Mouse (Mus musculus) lung, adult 2 months (tissue): ENCODE data around the gene 0610030E20Rik. TPM values are rescaled to one million over a fixed set of nuclear protein-coding genes. Genes with fewer than 3 reads are reported as not detected.
A peak's percentile ranks its signal among the peaks of the same experiment; 100 is the strongest.

Experiments used
- DNase-seq: peaks from one replicate; pipeline ENCODE4 v3.0.0; 2022
- H3K4me1 ChIP-seq: fragments of 200-500 bp; 2 replicates; pipeline ENCODE4 v1.6.1; 2011; ENCODE audit warnings: low read length; ENCODE audit not compliant: control insufficient read depth, insufficient read depth
- H3K4me3 ChIP-seq: fragments of 200-500 bp; replicated peaks from 2 replicates; pipeline ENCODE3; 2011; ENCODE audit warnings: low read depth, mild to moderate bottlenecking, control low read depth, low read length; ENCODE audit errors: extremely low read depth
- CTCF ChIP-seq: fragments of 200-500 bp; IDR thresholded peaks from 2 replicates; pipeline ENCODE4 v1.5.1; 2011; ENCODE audit warnings: mild to moderate bottlenecking, low read length, control low read depth; ENCODE audit not compliant: insufficient read depth
- POLR2A ChIP-seq: fragments of 200-500 bp; IDR thresholded peaks from 2 replicates; pipeline ENCODE4 v1.6.1; 2011; ENCODE audit warnings: low read depth, mild to moderate bottlenecking, control low read depth, low read length, borderline replicate concordance; ENCODE audit errors: extremely low read depth
- WGBS: fragments of 180-500 bp; shearing (Covaris S2); methylation state at CpG from one replicate; pipeline ENCODE4 v1.1.7; 2018; 5-methylcytosine and 5-hydroxymethylcytosine counted together
- polyA plus RNA-seq: library from polyadenylated mRNA; depleted of rRNA; stranded (reverse); fragments of >200 nt; gene quantifications from 2 replicates; pipeline ENCODE4 v1.2.3, GENCODE M21; 2012

0610030E20Rik gene
- polyA plus RNA-seq, 1 experiment = 21.3 TPM

DNA sequence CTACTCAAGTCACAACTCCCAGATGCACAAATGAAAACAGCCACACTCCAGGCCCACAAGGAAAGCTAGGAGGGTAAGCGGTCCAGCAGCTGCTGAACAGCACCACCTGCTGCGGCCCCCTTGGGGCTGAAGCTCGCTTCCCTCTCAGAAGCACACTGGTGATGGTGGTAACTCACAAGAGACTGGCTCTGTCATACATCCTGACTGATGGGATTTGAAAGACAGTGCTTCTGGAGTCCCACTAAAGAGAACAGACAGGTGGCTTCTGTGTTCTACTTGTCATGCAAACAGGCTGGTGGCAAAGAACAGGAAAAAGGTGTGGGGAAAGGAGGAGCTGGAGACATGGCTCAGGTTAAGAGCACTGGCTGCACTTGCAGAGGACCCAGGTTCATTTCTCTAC lies 24.2 kb upstream of the 0610030E20Rik start:
- no peak for DNase-seq
- Histone ChIP-seq H3K4me3 (no peak overlapping the region), H3K4me1 (peaks cover 3% of the 10 kb centered on the region)
- no peak for TF ChIP-seq POLR2A
- no peak for TF ChIP-seq CTCF
- WGBS = 95% methylated on average over 3 of the region's 3 CpGs

DNA sequence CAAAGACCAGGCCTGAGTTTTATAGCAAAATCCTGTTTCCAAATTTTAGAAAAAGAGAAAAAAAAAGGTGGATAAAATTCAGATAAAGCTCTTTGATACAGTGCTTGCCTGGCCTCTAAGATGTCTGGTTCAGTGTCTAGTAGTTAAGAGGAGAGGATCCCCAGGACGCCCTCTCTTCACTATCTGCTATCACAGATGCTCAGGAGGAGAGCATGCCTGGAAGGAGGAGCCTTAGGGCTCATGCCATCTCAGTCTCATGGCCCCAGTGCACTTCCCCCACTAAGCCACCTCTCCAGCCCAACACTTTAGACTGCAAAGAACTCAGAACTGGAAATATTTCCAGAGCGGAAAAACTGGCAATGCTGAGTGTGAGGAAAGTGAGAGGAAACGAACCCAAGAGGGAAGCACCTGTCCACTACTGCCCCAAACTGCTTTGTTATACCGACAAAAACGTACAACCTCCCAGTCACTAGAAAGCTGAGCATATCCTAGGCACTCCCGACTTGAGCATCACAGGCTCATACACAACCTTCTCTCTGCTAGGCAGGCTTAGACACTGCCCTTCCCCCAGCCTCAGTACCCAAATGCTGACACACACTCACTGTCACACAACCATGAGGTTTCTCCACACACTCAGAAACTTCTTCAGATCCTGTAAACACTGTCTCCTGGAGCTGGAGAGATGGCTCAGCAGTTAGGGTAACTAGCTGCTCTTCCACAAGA lies 23.2 kb upstream of the 0610030E20Rik start:
- WGBS = 87% methylated on average over 6 of the region's 6 CpGs
- no peak for DNase-seq
- Histone ChIP-seq H3K4me3 (no peak overlapping the region), H3K4me1 (no peaks in the 10 kb centered on the region; the same call in 1 of the 2 replicates)
- no peak for TF ChIP-seq CTCF
- TF ChIP-seq POLR2A = no peak

DNA sequence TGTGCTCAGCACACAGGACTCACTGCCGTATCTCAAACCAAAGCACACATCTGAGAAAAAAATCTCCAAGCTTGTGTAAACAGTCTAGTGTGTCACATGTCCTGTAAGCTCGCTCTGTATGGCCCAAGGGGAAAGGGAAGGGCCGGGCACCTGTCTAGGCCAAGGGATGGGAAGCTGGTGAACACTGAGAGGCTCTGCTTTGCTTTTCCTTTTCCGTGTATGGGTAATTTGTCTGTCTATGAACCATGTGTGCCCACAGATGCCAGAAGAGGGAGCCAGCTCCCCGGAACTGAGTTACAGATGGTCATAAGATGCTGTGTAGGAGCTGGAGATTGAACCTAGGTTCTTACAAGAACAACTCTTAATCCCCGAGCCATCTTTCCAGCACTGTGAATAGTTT lies 20.8 kb upstream of the 0610030E20Rik start:
- 50% methylated on average over 6 of the region's 6 CpGs for WGBS
- no peak for DNase-seq
- TF ChIP-seq CTCF (peak; percentile 54), POLR2A (no peak)
- Histone ChIP-seq H3K4me1 (no peaks in the 10 kb centered on the region), H3K4me3 (no peak overlapping the region)

DNA sequence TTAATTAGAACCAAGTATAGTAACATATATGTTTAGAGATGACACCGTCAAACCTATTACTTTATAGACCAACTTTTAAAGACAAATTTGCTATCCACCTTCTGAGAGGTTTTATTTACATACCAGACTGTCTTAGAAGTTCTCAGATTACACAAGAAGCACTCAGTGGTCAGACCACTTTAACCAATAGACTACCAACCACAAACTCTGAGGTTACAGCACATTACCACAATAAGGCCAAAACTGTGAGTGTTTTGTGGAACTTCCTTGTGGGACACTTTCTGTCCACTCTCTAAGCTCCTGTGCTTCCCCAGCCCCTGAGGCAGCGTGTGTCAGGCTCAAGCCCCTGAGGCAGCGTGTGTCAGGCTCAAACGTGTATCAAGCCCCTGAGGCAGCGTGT lies 18.1 kb upstream of the 0610030E20Rik start:
- 85% methylated on average over 5 of the region's 5 CpGs for WGBS
- H3K4me3 ChIP-seq = no peak overlapping the region
- no peak for DNase-seq
- H3K4me1 ChIP-seq = no peaks in the 10 kb centered on the region
- no peak for TF ChIP-seq POLR2A
- TF ChIP-seq CTCF = no peak

DNA sequence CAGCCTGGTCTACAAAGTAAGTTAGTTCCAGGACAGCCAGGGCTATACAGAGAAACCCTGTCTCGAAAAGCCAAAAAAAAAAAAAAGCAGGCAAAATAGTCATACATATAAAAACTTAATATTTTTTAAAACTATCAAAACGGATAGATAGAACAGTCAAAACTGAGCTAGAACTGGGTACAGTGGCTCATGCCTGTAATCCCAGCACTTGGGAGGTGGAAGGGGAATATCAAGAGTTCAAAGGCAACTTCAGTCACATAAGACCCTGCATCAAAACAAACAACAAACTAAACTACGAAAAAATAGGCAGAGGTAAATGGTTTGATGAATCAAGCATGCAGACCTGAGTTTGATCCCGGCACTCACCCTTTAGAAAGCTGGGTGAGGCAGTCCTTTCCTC lies 17.0 kb upstream of the 0610030E20Rik start:
- TF ChIP-seq CTCF (no peak), POLR2A (no peak)
- Histone ChIP-seq H3K4me1 (no peaks in the 10 kb centered on the region), H3K4me3 (no peak overlapping the region)
- DNase-seq = no peak
- WGBS = 93% methylated on average over 4 of the region's 4 CpGs

DNA sequence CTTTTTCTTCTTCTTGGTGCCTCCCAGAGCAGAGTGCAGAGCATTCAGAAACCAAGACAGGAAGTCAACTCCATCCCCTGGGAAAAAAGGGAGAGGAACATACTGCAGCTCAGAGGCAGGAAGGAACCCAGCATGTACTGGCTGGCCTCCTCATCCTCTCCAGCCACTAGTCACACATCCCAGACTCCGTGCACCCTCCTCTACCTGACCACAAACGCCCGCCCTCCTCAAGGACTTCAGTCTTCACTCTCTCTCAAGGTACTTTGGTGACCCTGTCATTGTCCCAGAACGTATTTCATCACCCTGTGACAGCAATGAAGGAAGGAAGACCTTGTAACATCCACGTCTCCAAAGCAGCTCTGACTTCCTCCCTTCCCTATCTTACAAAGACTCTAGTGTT lies 14.0 kb upstream of the 0610030E20Rik start:
- Histone ChIP-seq H3K4me3 (no peak overlapping the region), H3K4me1 (no peaks in the 10 kb centered on the region)
- no peak for DNase-seq
- TF ChIP-seq POLR2A = no peak
- no peak for TF ChIP-seq CTCF
- WGBS = 62% methylated on average over 5 of the region's 5 CpGs

DNA sequence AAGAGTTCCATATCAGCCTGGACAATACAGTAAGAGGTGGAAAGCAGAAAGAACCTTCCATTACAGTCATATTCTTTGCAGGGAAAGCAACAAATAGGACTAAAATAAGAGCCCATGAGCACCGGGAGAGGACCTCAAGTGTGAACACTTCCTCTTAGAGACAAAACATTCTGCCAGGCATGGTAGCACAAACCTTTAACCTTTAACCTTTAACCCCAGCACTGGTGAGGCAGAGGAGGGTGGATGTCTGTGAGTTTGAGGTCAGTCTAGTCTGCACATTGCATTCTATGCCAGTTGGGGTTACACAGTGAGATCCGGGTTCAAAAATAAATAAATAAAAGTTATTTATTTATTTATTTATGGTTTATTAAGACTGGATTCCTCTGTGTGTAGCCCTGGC lies 6.6 kb upstream of the 0610030E20Rik start:
- Histone ChIP-seq H3K4me1 (no peaks in the 10 kb centered on the region; the same call in 1 of the 2 replicates), H3K4me3 (no peak overlapping the region)
- TF ChIP-seq CTCF (no peak), POLR2A (no peak)
- DNase-seq = no peak
- 50% methylated on average over 2 of the region's 2 CpGs for WGBS

DNA sequence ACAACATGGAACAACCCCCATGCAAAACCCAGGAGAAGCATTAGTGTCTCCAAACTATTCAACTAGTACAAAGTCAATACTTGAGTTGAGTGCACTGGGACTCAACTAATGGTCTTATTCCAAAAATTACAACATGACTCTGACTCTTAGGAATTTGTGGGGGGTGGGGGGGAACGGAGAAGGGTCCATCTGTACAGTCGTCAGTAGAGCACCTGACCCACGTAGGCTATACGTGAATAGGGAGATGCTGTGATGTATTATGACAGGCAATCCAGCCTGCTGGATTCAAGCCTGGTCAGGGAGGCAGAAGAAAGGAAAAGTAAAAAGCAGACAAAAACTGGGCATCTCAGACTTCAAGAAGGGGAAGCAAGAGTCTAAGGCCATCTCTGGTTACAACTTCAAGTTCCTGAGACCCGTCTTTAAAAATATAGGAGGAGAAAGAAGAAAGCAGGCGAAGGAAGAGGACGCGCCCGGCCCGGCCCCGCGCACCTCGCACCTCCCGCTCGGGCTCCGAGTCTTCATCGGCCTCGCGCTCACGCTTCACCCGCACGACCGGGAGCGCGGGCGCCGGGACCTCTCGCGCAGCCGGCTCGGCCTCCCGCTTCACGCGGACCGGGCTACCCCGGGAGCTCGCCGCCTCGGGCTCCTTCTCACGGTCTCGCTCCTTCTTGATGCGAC lies 2.6 kb upstream of the 0610030E20Rik start:
- DNase-seq = no peak
- under 1% methylated on average over 42 of the region's 42 CpGs for WGBS
- H3K4me1 ChIP-seq = peaks cover 14% of the 10 kb centered on the region
- no peak for TF ChIP-seq CTCF
- TF ChIP-seq POLR2A = no peak
- peak overlapping the region; percentile 68 for H3K4me3 ChIP-seq

DNA sequence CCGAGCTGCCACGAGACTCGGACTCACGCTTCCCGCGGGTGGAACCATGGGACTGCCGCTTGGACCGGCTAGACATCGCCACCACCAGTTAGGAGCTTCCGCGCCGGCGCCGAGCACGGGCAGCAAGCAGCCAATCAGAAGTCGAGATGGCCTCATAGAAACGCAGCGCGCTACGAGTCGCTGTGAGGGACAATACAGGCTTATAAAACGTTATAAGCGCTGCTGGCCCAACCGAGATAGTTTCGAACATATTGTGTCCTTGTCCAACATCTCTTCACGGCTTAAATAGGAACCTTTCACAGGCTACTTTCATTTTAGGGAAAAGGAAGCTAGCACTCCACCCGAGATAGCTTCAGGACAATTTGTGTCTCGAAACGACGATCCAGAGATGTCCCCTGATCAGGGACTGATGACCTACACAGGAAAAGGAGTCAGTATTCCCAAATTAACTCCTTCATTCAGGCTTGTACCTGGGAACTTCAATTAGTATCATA lies 2.0 kb upstream of the 0610030E20Rik start, which contains the start of gene Usp39:
Usp39 (minus strand) TSS at position 111 of the 494 bp plus-strand sequence.
- H3K4me1 ChIP-seq = peaks cover 14% of the 10 kb centered on the region
- TF ChIP-seq POLR2A (peak; percentile 81), CTCF (no peak)
- H3K4me3 ChIP-seq = peak within 1 kb of the TSS; percentile 68
- under 1% methylated on average over 30 of the region's 30 CpGs for WGBS
- DNase-seq = peak; percentile 92

DNA sequence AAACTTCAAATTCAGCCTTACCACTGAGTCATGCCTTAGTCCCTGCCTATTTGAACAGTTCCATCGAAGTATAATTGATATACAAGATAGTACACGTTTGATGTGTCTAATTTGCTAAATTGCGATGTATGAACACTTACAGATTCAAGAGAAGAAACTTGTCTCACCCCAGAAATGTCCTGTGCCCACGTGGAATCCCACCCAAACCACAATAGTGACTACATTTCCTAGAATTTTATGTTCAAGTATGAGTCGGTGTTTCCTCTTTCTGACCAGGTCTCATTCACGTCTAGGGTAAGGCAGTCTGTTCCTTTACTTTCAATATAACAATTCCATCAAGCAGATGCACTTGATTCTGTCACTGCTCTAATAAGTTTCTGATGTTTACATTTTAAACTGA lies 1.5 kb upstream of the 0610030E20Rik start:
- H3K4me1 ChIP-seq = peaks cover 14% of the 10 kb centered on the region
- 30% methylated on average over 6 of the region's 6 CpGs for WGBS
- no peak for TF ChIP-seq CTCF
- no peak for TF ChIP-seq POLR2A
- no peak overlapping the region for H3K4me3 ChIP-seq
- no peak for DNase-seq
